Mouse (Mus musculus): ENCODE measurements at regions not wholly inside any gene's neighbourhood (a gene's known extent, or its start where the extent isn't known, plus 50 kb on each side); places are given as distances from the start of the nearest gene placed in this dataset.
A peak's percentile ranks its signal among the peaks of the same experiment; 100 is the strongest.

DNA sequence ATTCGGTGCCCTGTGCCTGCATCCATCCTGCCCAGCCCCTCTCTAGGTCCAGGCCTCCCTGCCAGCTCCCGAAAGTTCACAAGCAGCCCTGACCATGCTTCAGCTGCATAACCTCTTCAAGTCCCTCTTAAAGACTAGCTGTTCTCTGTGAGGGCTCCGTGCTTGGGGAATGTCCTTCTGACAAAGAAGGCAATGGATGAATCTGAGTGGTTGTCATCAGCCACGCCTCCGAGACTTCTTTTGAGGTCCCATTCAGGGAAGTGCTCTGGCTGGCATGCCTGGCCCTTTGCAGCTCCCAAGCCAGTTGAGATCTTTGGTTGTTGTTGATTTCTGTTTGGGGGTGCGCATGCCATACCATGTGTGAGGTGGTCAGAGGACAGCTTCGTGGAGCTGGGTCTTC, 105.9 kb upstream of the Haao start:
- WGBS: 66% methylated on average over 7 of the region's 7 CpGs
- Histone ChIP-seq H3K4me1 (ENCODE audit: control insufficient read depth, insufficient read depth, low read length) (peaks cover 48% of the 10 kb centered on the region), H3K27ac (ENCODE audit: insufficient read depth, low read depth, low read length) (peak overlapping the region; percentile 96), H3K27me3 (replicated peaks; ENCODE audit: control insufficient read depth, insufficient read depth, low read length) (no peaks in the 10 kb centered on the region), H3K4me3 (ENCODE audit: insufficient read depth, low read depth, low read length) (no peak overlapping the region), H3K36me3 (ENCODE audit: control insufficient read depth, insufficient read depth, low read length) (no peaks in the 10 kb centered on the region)
- DNase-seq: peak; percentile 52
- TF ChIP-seq POLR2A (IDR thresholded peaks at IDR 0.05; ENCODE audit: low read depth, low read length) (no peak), CTCF (conservative IDR thresholded peaks at IDR 0.05; ENCODE audit: insufficient read depth, insufficient read length, low read depth, low read length) (no peak)

DNA sequence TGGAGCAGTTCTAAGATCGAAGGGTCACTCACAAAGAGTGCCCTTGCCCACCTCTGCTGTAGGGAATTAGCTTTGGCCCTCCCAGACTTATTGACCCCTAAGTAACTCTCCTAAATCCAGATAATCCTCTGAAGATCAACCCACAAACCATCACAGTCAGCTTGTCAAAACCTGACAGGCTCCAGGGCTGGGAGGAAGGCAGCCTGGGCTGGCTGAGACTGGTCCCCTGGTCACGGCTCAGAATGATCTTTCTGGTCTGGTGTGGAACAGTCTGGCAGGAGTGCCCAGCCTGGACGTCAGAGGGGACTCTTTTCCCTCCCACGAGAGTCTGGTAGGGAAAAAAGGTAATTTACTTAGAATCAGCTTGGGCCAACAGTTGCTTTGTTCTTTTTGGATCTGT, 99.0 kb upstream of the Haao start:
- H3K27me3 ChIP-seq (replicated peaks; ENCODE audit: control insufficient read depth, insufficient read depth, low read length): no peaks in the 10 kb centered on the region
- TF ChIP-seq CTCF (conservative IDR thresholded peaks at IDR 0.05; ENCODE audit: insufficient read depth, insufficient read length, low read depth, low read length) (no peak), POLR2A (IDR thresholded peaks at IDR 0.05; ENCODE audit: low read depth, low read length) (no peak)
- H3K4me3 ChIP-seq (ENCODE audit: insufficient read depth, low read depth, low read length): no peak overlapping the region
- WGBS: 63% methylated on average over 4 of the region's 4 CpGs
- no peak for DNase-seq
- no peaks in the 10 kb centered on the region for H3K4me1 ChIP-seq (ENCODE audit: control insufficient read depth, insufficient read depth, low read length)
- H3K27ac ChIP-seq (ENCODE audit: insufficient read depth, low read depth, low read length): no peak overlapping the region
- no peaks in the 10 kb centered on the region for H3K36me3 ChIP-seq (ENCODE audit: control insufficient read depth, insufficient read depth, low read length)

DNA sequence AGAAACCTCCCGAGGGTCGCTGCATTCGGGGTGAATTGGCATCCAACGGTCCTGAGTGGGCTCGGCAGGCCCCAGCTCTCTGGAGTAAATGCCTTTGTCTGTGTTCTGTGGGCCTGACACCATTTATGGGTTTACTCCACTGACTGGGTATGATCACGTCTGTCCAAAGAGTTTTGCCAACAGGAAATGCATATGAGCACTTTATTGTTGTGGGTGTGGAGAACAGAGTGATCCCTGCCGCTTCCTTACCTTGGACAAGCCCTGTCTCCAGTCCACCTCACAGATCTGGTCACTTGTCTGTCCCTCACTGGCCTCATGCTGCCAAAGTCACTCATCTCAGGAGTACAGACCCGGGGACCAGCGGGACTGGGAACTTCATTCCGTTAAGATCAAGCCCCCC, 91.6 kb upstream of the Haao start:
- Histone ChIP-seq H3K4me3 (ENCODE audit: insufficient read depth, low read depth, low read length) (no peak overlapping the region), H3K4me1 (ENCODE audit: control insufficient read depth, insufficient read depth, low read length) (peaks cover 35% of the 10 kb centered on the region), H3K27me3 (replicated peaks; ENCODE audit: control insufficient read depth, insufficient read depth, low read length) (no peaks in the 10 kb centered on the region), H3K36me3 (ENCODE audit: control insufficient read depth, insufficient read depth, low read length) (no peaks in the 10 kb centered on the region), H3K27ac (ENCODE audit: insufficient read depth, low read depth, low read length) (peak overlapping the region; percentile 46; the same call in 1 of the 2 replicates)
- no peak for TF ChIP-seq CTCF (conservative IDR thresholded peaks at IDR 0.05; ENCODE audit: insufficient read depth, insufficient read length, low read depth, low read length)
- TF ChIP-seq POLR2A (IDR thresholded peaks at IDR 0.05; ENCODE audit: low read depth, low read length): no peak
- 79% methylated on average over 10 of the region's 10 CpGs for WGBS
- no peak for DNase-seq

DNA sequence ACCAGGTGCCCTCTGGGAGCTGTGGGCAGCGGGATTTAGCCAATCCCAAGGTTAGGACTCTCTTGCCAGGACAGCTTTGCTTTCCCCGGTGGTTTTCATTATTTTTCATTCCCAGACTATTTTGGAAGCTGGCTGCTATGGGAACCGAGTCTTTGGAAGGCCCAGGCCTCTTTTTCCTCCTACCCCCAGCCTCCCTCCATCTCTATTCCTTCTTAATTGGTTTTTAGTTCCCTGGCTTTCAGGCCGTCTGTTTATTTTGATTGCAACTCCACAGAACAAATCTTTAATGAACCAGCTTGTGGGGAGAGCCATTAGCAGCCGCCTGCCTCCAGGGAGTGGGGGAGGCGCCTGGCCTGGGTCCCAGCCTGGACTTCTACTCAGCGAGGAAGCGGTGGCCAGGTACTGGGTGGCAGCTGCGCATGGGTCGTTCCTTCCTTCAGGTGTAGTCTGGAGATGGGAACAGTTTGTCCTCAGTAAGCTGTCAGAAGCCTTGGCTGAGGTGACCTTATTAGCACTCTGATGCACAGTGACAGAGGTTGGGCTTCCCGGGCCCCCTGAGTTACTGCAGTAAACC, 91.0 kb upstream of the Haao start:
- DNase-seq: peak; percentile 87
- TF ChIP-seq CTCF (conservative IDR thresholded peaks at IDR 0.05; ENCODE audit: insufficient read depth, insufficient read length, low read depth, low read length) (no peak), POLR2A (IDR thresholded peaks at IDR 0.05; ENCODE audit: low read depth, low read length) (no peak)
- Histone ChIP-seq H3K27ac (ENCODE audit: insufficient read depth, low read depth, low read length) (peak overlapping the region; percentile 90), H3K36me3 (ENCODE audit: control insufficient read depth, insufficient read depth, low read length) (no peaks in the 10 kb centered on the region), H3K4me1 (ENCODE audit: control insufficient read depth, insufficient read depth, low read length) (peaks cover 35% of the 10 kb centered on the region), H3K4me3 (ENCODE audit: insufficient read depth, low read depth, low read length) (no peak overlapping the region), H3K27me3 (replicated peaks; ENCODE audit: control insufficient read depth, insufficient read depth, low read length) (no peaks in the 10 kb centered on the region)
- 45% methylated on average over 11 of the region's 11 CpGs for WGBS

DNA sequence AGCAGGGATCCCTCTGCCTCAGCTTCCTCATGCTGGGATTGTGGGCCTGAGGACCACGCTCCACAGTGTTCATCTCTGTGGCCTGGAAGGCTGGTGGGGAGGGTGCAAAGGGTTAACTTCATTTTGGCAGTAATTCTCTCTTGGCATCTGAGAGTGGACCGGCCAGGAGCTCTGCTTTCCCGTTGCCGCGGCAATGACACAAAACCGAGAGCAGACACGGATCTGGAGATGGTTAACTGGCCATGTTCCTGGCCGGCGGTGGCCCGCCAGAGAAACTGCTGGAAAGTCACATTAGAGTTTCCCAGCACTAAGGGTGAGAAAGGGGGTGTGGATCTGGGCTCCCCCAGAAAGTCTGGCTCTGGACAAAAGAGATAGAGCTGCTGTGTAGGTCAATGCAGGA, 89.8 kb upstream of the Haao start:
- no peak overlapping the region for H3K27ac ChIP-seq (ENCODE audit: insufficient read depth, low read depth, low read length)
- H3K36me3 ChIP-seq (ENCODE audit: control insufficient read depth, insufficient read depth, low read length): no peaks in the 10 kb centered on the region
- TF ChIP-seq CTCF (conservative IDR thresholded peaks at IDR 0.05; ENCODE audit: insufficient read depth, insufficient read length, low read depth, low read length) (no peak), POLR2A (IDR thresholded peaks at IDR 0.05; ENCODE audit: low read depth, low read length) (no peak)
- DNase-seq: peak; percentile 73
- 21% methylated on average over 10 of the region's 10 CpGs for WGBS
- no peaks in the 10 kb centered on the region for H3K27me3 ChIP-seq (replicated peaks; ENCODE audit: control insufficient read depth, insufficient read depth, low read length)
- peaks cover 35% of the 10 kb centered on the region for H3K4me1 ChIP-seq (ENCODE audit: control insufficient read depth, insufficient read depth, low read length)
- no peak overlapping the region for H3K4me3 ChIP-seq (ENCODE audit: insufficient read depth, low read depth, low read length)

DNA sequence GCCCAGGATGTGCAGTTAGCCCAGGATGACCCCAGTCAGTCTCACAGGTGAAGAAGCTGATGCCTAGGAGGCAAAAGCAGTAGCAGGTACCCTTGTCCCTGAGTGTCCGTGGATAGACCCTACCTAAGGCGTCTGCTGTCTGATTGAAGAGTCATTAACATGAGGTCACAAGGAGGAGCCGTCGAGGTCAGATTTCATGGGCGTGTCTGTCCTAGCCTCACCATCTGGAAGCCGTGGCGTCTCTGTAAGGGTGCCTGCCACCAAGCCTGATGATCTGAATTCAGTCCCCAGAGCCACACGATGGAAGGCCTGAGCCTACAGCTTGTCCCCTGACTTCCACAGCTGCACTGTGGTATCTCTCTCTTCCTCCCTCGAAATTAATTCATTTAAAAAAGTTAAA, 88.9 kb upstream of the Haao start:
- H3K27ac ChIP-seq (ENCODE audit: insufficient read depth, low read depth, low read length): no peak overlapping the region
- TF ChIP-seq POLR2A (IDR thresholded peaks at IDR 0.05; ENCODE audit: low read depth, low read length): no peak
- peaks cover 35% of the 10 kb centered on the region for H3K4me1 ChIP-seq (ENCODE audit: control insufficient read depth, insufficient read depth, low read length)
- DNase-seq: no peak
- H3K27me3 ChIP-seq (replicated peaks; ENCODE audit: control insufficient read depth, insufficient read depth, low read length): no peaks in the 10 kb centered on the region
- 78% methylated on average over 9 of the region's 9 CpGs for WGBS
- H3K4me3 ChIP-seq (ENCODE audit: insufficient read depth, low read depth, low read length): no peak overlapping the region
- no peaks in the 10 kb centered on the region for H3K36me3 ChIP-seq (ENCODE audit: control insufficient read depth, insufficient read depth, low read length)

DNA sequence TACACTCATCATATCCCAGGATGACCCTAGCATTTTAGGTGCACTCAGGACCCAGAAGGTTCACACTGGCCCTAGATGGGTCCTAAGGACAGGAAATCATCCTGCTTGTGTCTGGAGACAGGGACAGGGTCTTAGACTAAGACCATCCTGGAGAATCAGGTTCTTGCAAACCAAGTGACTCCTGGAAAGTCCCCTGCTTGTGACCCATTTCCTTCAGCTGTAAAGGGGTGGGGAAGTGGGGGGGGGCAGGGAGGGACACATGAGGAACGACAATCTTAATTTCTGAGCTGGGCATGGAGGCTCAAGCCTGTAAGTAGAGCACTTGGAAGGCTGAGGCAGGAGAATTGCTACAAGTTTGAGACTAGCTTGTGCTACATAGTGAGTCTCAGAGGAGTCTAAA, 88.2 kb upstream of the Haao start:
- 42% methylated on average over 1 of the region's 1 CpGs for WGBS
- TF ChIP-seq POLR2A (IDR thresholded peaks at IDR 0.05; ENCODE audit: low read depth, low read length) (no peak), CTCF (conservative IDR thresholded peaks at IDR 0.05; ENCODE audit: insufficient read depth, insufficient read length, low read depth, low read length) (no peak)
- Histone ChIP-seq H3K4me1 (ENCODE audit: control insufficient read depth, insufficient read depth, low read length) (peaks cover 35% of the 10 kb centered on the region), H3K4me3 (ENCODE audit: insufficient read depth, low read depth, low read length) (no peak overlapping the region), H3K27me3 (replicated peaks; ENCODE audit: control insufficient read depth, insufficient read depth, low read length) (no peaks in the 10 kb centered on the region), H3K27ac (ENCODE audit: insufficient read depth, low read depth, low read length) (no peak overlapping the region), H3K36me3 (ENCODE audit: control insufficient read depth, insufficient read depth, low read length) (no peaks in the 10 kb centered on the region)
- DNase-seq: no peak
